Mouse (Mus musculus) CH12.LX (cell line): ENCODE results near the gene Gm960. TPM values are rescaled to one million over a fixed set of nuclear protein-coding genes. Genes with fewer than 3 reads are reported as not detected.

ENCODE experiments used
- DNase-seq: peaks from one replicate; pipeline ENCODE4 v3.0.0-alpha.2; 2013; ENCODE audit errors: extremely low read depth
- H3K27ac ChIP-seq: 2 replicates; pipeline ENCODE4 v1.5.1; 2012; ENCODE audit warnings: low read depth, mild to moderate bottlenecking, control low read depth, moderate library complexity; ENCODE audit not compliant: insufficient read depth
- H3K27me3 ChIP-seq: replicated peaks from 2 replicates; pipeline ENCODE3; 2012; ENCODE audit warnings: inconsistent platforms
- H3K36me3 ChIP-seq, 2 experiments: replicated peaks in 1 of 2; 2 replicates each; pipeline versions ENCODE3 to v1.6.1; 2012; ENCODE audit warnings: inconsistent platforms in 1 of 2, low read length in 1 of 2, mild to moderate bottlenecking in 1 of 2, mixed read lengths in 1 of 2, moderate library complexity in 1 of 2; ENCODE audit not compliant: control insufficient read depth in 1 of 2, insufficient read depth in 1 of 2
- H3K4me1 ChIP-seq, 2 experiments: 2 replicates each; pipeline ENCODE4 v1.6.1; 2012; ENCODE audit warnings: inconsistent platforms in 1 of 2, moderate library complexity in 1 of 2; ENCODE audit not compliant: insufficient read depth in 2 of 2, control insufficient read depth in 1 of 2
- H3K4me2 ChIP-seq: 2 replicates; pipeline ENCODE4 v1.6.1; 2012; ENCODE audit warnings: low read depth, mild to moderate bottlenecking, control low read depth; ENCODE audit not compliant: poor library complexity, insufficient read depth, severe bottlenecking
- H3K4me3 ChIP-seq, 3 experiments: fragments of 150-350 bp in 1 of 3; sonication (generic) in 1 of 3; replicated peaks in 1 of 3; 2 replicates each; pipeline versions ENCODE3 to v1.5.1; 2011 to 2012; ENCODE audit warnings: low read depth in 2 of 3, low read length in 2 of 3, mild to moderate bottlenecking in 2 of 3, moderate library complexity in 2 of 3, control low read depth in 1 of 3, improper control_type of control experiment in 1 of 3, inconsistent platforms in 1 of 3, mixed read lengths in 1 of 3; ENCODE audit not compliant: poor library complexity in 1 of 3
- H3K79me2 ChIP-seq: replicated peaks from 2 replicates; pipeline ENCODE4 v1.6.1; 2012; ENCODE audit warnings: mild to moderate bottlenecking, moderate library complexity; ENCODE audit not compliant: control insufficient read depth, poor library complexity, insufficient read depth, severe bottlenecking; ENCODE audit errors: extremely low read depth
- H3K9ac ChIP-seq: 2 replicates; pipeline ENCODE4 v1.6.1; 2012; ENCODE audit warnings: low read depth, mild to moderate bottlenecking, control low read depth, moderate library complexity; ENCODE audit not compliant: insufficient read depth
- H3K9me3 ChIP-seq: replicated peaks from 2 replicates; pipeline ENCODE3; 2012; ENCODE audit warnings: low read length, inconsistent platforms, mixed read lengths
- BHLHE40 ChIP-seq: IDR thresholded peaks from 2 replicates; pipeline ENCODE4 v1.6.1; 2011; ENCODE audit warnings: mild to moderate bottlenecking, low read depth, low read length, improper control_type of control experiment
- E2F4 ChIP-seq: IDR thresholded peaks from 2 replicates; pipeline ENCODE4 v1.6.1; 2011; ENCODE audit warnings: low read depth, low read length, improper control_type of control experiment; ENCODE audit not compliant: insufficient replicate concordance
- EP300 ChIP-seq: IDR thresholded peaks from 2 replicates; pipeline ENCODE4 v1.6.1; 2011; ENCODE audit warnings: low read length, improper control_type of control experiment
- ETS1 ChIP-seq: conservative IDR thresholded peaks from 2 replicates; pipeline ENCODE4 v1.6.1; 2012; ENCODE audit warnings: low read depth, mild to moderate bottlenecking, inconsistent platforms, low read length, improper control_type of control experiment, moderate library complexity
- GABPA ChIP-seq: IDR thresholded peaks from 2 replicates; pipeline ENCODE4 v1.6.1; 2012; ENCODE audit warnings: low read depth, low read length, improper control_type of control experiment, inconsistent platforms; ENCODE audit not compliant: insufficient replicate concordance
- MAFK ChIP-seq: IDR thresholded peaks from 2 replicates; pipeline ENCODE4 v1.6.1; 2011; ENCODE audit warnings: low read length, improper control_type of control experiment; ENCODE audit not compliant: insufficient replicate concordance
- MAX ChIP-seq: IDR thresholded peaks from 2 replicates; pipeline ENCODE4 v1.6.1; 2011; ENCODE audit warnings: low read length, improper control_type of control experiment
- MEF2A ChIP-seq: IDR thresholded peaks from 2 replicates; pipeline ENCODE4 v1.6.1; 2014; ENCODE audit warnings: low read depth, mild to moderate bottlenecking, inconsistent platforms, low read length, improper control_type of control experiment, borderline replicate concordance
- POLR2A ChIP-seq: IDR thresholded peaks from 2 replicates; pipeline ENCODE4 v1.6.1; 2011; ENCODE audit warnings: low read depth, mild to moderate bottlenecking, improper control_type of control experiment, low read length
- RAD21 ChIP-seq: IDR thresholded peaks from 2 replicates; pipeline ENCODE4 v1.6.1; 2011; ENCODE audit warnings: low read depth, mild to moderate bottlenecking, low read length, improper control_type of control experiment, moderate library complexity
- SMC3 ChIP-seq: IDR thresholded peaks from 2 replicates; pipeline ENCODE4 v1.6.1; 2011; ENCODE audit warnings: low read depth, low read length, improper control_type of control experiment
- TBP ChIP-seq: conservative IDR thresholded peaks from 2 replicates; pipeline ENCODE4 v1.6.1; 2011; ENCODE audit warnings: low read depth, low read length, improper control_type of control experiment
- USF1 ChIP-seq: IDR thresholded peaks from 2 replicates; pipeline ENCODE4 v1.6.1; 2014; ENCODE audit warnings: low read depth, mild to moderate bottlenecking, inconsistent platforms, low read length, improper control_type of control experiment
- ZMIZ1 ChIP-seq: IDR thresholded peaks from 2 replicates; pipeline ENCODE4 v1.6.1; 2012; ENCODE audit warnings: low read depth, mild to moderate bottlenecking, inconsistent platforms, low read length, improper control_type of control experiment
- ZNF384 ChIP-seq: IDR thresholded peaks from 2 replicates; pipeline ENCODE4 v1.6.1; 2012; ENCODE audit warnings: low read depth, low read length, improper control_type of control experiment, inconsistent platforms
- dilution Hi-C: fragments of 300-500 bp; cut with MboI; formaldehyde crosslinking; loops from 2 replicates; pipeline ENCODE4 v1.14.3; 2020; ENCODE audit warnings: low sequenced_read_pairs; ENCODE audit not compliant: extremely low pct_unique_long_range_greater_than_20kb, extremely low pct_ligation_motif_present
- in situ Hi-C: fragments of 300-500 bp; cut with MboI; formaldehyde crosslinking; loops from 3 replicates; pipeline ENCODE4 v1.14.3; 2019; ENCODE audit warnings: low sequenced_read_pairs, low pct_ligation_motif_present, low pct_unique_long_range_greater_than_20kb, mixed read lengths
- polyA plus RNA-seq: library from polyadenylated mRNA; unstranded; fragments of >175 nt; gene quantifications from 2 replicates; pipeline ENCODE4 v1.2.1, GENCODE M21; 2012; ENCODE audit warnings: low read depth; ENCODE audit not compliant: insufficient read length
- total RNA-seq, 2 experiments: library from RNA; depleted of rRNA; stranded (reverse); fragments of 300-350 nt in 1 of 2; fragments of >200 nt in 1 of 2; gene quantifications; 2 replicates each; pipeline ENCODE4 v1.2.3; 2012 to 2014

Gm960 gene
- total and polyA plus RNA-seq, 3 experiments: 0.38 TPM; not detected in 2

DNA sequence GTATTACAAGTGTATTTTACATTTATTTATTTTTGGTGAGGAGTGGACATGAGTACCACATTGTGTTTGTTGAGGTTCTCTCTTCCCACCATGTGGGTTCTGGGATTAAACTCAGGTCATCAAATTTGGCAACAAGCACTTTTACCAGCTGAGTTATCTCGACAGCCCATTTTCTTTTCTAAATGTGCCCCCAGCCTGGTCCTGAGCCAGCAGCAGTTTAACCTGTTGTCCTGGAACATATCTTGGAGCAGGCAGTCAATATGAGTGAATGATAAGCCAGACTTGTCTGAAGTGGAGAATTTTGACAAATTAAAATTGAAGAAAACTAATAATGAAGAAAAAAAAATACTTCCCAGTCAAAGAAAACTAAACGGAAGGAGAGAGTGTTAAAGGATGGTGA is 102.4 kb downstream of the Gm960 start:
- Histone ChIP-seq H3K4me3 (no peak overlapping the region), H3K4me1 (no peaks in the 10 kb centered on the region), H3K27ac (no peak overlapping the region), H3K9me3 (no peaks in the 10 kb centered on the region), H3K36me3 (no peaks in the 10 kb centered on the region), H3K27me3 (no peaks in the 10 kb centered on the region), H3K9ac (no peak overlapping the region), H3K79me2 (no peaks in the 10 kb centered on the region), H3K4me2 (no peak overlapping the region)
- TF ChIP-seq E2F4 (no peak), SMC3 (no peak), ZNF384 (no peak), TBP (no peak), BHLHE40 (no peak), MAX (no peak), EP300 (no peak)
- dilution Hi-C loops (no loop called here), in situ Hi-C loops (no loop called here)
- no peak for DNase-seq

GRCm38 (mm10) chr19:4593792-4594522 is 104.5 kb downstream of the Gm960 start:
- no peaks in the 10 kb centered on the region for H3K36me3 ChIP-seq
- no peak overlapping the region for H3K9ac ChIP-seq
- H3K79me2 ChIP-seq: no peaks in the 10 kb centered on the region
- DNase-seq: no peak
- in situ Hi-C loops (no loop called here), dilution Hi-C loops (no loop called here)
- H3K9me3 ChIP-seq: no peaks in the 10 kb centered on the region
- no peak overlapping the region for H3K4me3 ChIP-seq
- no peaks in the 10 kb centered on the region; a peak in 1 of 4 replicates for H3K4me1 ChIP-seq
- H3K4me2 ChIP-seq: no peak overlapping the region
- no peaks in the 10 kb centered on the region for H3K27me3 ChIP-seq
- no peak overlapping the region for H3K27ac ChIP-seq
- TF ChIP-seq MAFK (no peak), BHLHE40 (no peak), ZNF384 (no peak), RAD21 (no peak), POLR2A (no peak), MEF2A (no peak), GABPA (no peak), SMC3 (no peak), ZMIZ1 (no peak), ETS1 (no peak), USF1 (no peak)
